In genomic region chr8:125959363-125959771, GRCm38 (mm10) we compare ENCODE assay signal across 12 mouse cellular contexts. TPM values are rescaled to one million over a fixed set of nuclear protein-coding genes. Genes with fewer than 3 reads are reported as not detected.
DNase-seq lines count a peak whose midpoint lies in the region; ATAC-seq and TF ChIP-seq lines count a peak whose summit lies in the region.
"Had no signal": no experiment of that assay in that cellular context is flagged by ENCODE, and none has a peak within 500 bp of the region (broad histone marks: within the 10 kb centered on the region; RNA-seq: fewer than 3 reads in every experiment).

No protein-coding gene starts in this region.

- ATAC-seq in erythroid progenitor cell, adult 5-6 weeks (replicated peaks; ENCODE audit: low FRiP score, poor library complexity, severe bottlenecking), result no peak
- ATAC-seq: forebrain, embryonic 15.5 days had no signal

- no peak for TF ChIP-seq POLR2A in olfactory bulb, adult 2 months (IDR thresholded peaks at IDR 0.05; ENCODE audit: insufficient read depth, low read depth, low read length)

- WGBS in olfactory bulb, adult 2 months, result 36% methylated on average over 4 of the region's 4 CpGs

- peak overlapping the region; percentile 61 for H3K27ac ChIP-seq in olfactory bulb, adult 2 months (ENCODE audit: insufficient read depth, low read depth, low read length)
- H3K27ac ChIP-seq: forebrain, embryonic 15.5 days; limb, embryonic 13.5 days had no signal

- H3K4me3 ChIP-seq in olfactory bulb, adult 2 months (ENCODE audit: insufficient read depth, low read depth, low read length), result no peak overlapping the region
- H3K4me3 ChIP-seq: forebrain, embryonic 15.5 days; limb, embryonic 13.5 days; myocyte had no signal

- DNase-seq in cerebellum, adult 11-12 months, result peak; percentile 94
- DNase-seq in cerebellum, postnatal 14 days, result peak; percentile 80 to 89
- peak; percentile 74 for DNase-seq in layer of hippocampus, adult 9-10 months (ENCODE audit: low spot score)
- no peak for DNase-seq in lung, adult 18-20 months
- no peak for DNase-seq in embryo, embryonic 10 days (ENCODE audit: low spot score)
- DNase-seq: adrenal gland, postnatal 10 days had no signal

- H3K4me1 ChIP-seq in olfactory bulb, adult 2 months (ENCODE audit: control insufficient read depth, insufficient read depth, low read length), result peaks cover 21% of the 10 kb centered on the region

- no peak for TF ChIP-seq CTCF in olfactory bulb, adult 2 months (IDR thresholded peaks at IDR 0.05; ENCODE audit: insufficient read depth, low read depth, low read length)

RNA-seq across cellular contexts. Expression of gene Kcnk1, which starts 35.6 kb away (rescaled TPM):
- polyA plus RNA-seq in olfactory bulb, adult 2 months (2012; ENCODE audit: insufficient read depth, insufficient read length, low replicate concordance, missing spikeins), result not detected in 2 replicates
- total RNA-seq in erythroid progenitor cell, adult 5-6 weeks (2015; ENCODE audit: low replicate concordance), result not detected in 2 replicates
- not detected in 2 replicates for total RNA-seq in erythroid progenitor cell, adult 5-6 weeks (2017; ENCODE audit: low replicate concordance)
- total RNA-seq: MEL had no signal
- polyA plus RNA-seq: myocyte had no signal

RNA-seq across cellular contexts. Expression of gene Map3k21, which starts 49.1 kb away (rescaled TPM):
- polyA plus RNA-seq in olfactory bulb, adult 2 months (2012; ENCODE audit: insufficient read depth, insufficient read length, low replicate concordance, missing spikeins), result not detected in 2 replicates
- total RNA-seq in erythroid progenitor cell, adult 5-6 weeks (2015; ENCODE audit: low replicate concordance), result not detected in 2 replicates
- total RNA-seq in erythroid progenitor cell, adult 5-6 weeks (2017; ENCODE audit: low replicate concordance), result not detected in 2 replicates
- total RNA-seq: MEL had no signal
- polyA plus RNA-seq: myocyte had no signal

Comparison
In these comparisons a context has a peak if more than half of its experiments do, and no peak if none do; other contexts are left out.
1. DNase-seq: peak in cerebellum, adult 11-12 months (single experiment), cerebellum, postnatal 14 days (2 of 2) and layer of hippocampus, adult 9-10 months (single experiment); none in lung, adult 18-20 months (0 of 2) and embryo, embryonic 10 days (single experiment).